Mouse (Mus musculus): ENCODE measurements at regions not wholly inside any gene's neighbourhood (a gene's known extent, or its start where the extent isn't known, plus 50 kb on each side); places are given as distances from the start of the nearest gene placed in this dataset.

GRCm38 (mm10) chr8:127662776-127663499 is 599.2 kb downstream of the Pard3 start:
- ATAC-seq = no peak

GRCm38 (mm10) chr8:127666606-127667005 is 602.9 kb downstream of the Pard3 start:
- no peak for ATAC-seq

GRCm38 (mm10) chr8:127668991-127669390 is 605.3 kb downstream of the Pard3 start:
- ATAC-seq = no peak

- ATAC-seq = no peak
These were observed 610.4 kb downstream of the Pard3 start for GRCm38 (mm10) chr8:127674063-127674462.

- no peak for ATAC-seq
These were observed 611.7 kb downstream of the Pard3 start for GRCm38 (mm10) chr8:127675377-127675776.

- ATAC-seq = no peak
These were observed 616.5 kb downstream of the Pard3 start for GRCm38 (mm10) chr8:127680205-127680604.

- ATAC-seq = no peak
These were observed 620.5 kb downstream of the Pard3 start for GRCm38 (mm10) chr8:127684213-127684612.

GRCm38 (mm10) chr8:127690792-127691191 is 627.1 kb downstream of the Pard3 start:
- no peak for ATAC-seq

- ATAC-seq = no peak
These were observed 634.7 kb downstream of the Pard3 start for GRCm38 (mm10) chr8:127698404-127698803.

- ATAC-seq = no peak
These were observed 640.7 kb downstream of the Pard3 start for GRCm38 (mm10) chr8:127704406-127704805.

- no peak for ATAC-seq
These were observed 642.5 kb downstream of the Pard3 start for GRCm38 (mm10) chr8:127706051-127706835.

- ATAC-seq = no peak
These were observed 645.7 kb downstream of the Pard3 start for GRCm38 (mm10) chr8:127709439-127709838.

GRCm38 (mm10) chr8:127715097-127715496 is 643.3 kb upstream of the Nrp1 start:
- ATAC-seq = no peak

GRCm38 (mm10) chr8:127717969-127718368 is 640.4 kb upstream of the Nrp1 start:
- no peak for ATAC-seq

- no peak for ATAC-seq
These were observed 638.5 kb upstream of the Nrp1 start for GRCm38 (mm10) chr8:127719881-127720280.

GRCm38 (mm10) chr8:127720593-127721290 is 637.7 kb upstream of the Nrp1 start:
- no peak for ATAC-seq

GRCm38 (mm10) chr8:127721624-127722023 is 636.8 kb upstream of the Nrp1 start:
- ATAC-seq = no peak

GRCm38 (mm10) chr8:127734059-127734458 is 624.3 kb upstream of the Nrp1 start:
- ATAC-seq = no peak

- ATAC-seq = no peak
These were observed 616.2 kb upstream of the Nrp1 start for GRCm38 (mm10) chr8:127742236-127742635.

GRCm38 (mm10) chr8:127745221-127745620 is 613.2 kb upstream of the Nrp1 start:
- ATAC-seq = no peak

- ATAC-seq = no peak
These were observed 611.9 kb upstream of the Nrp1 start for GRCm38 (mm10) chr8:127746456-127746855.

- ATAC-seq = no peak
These were observed 605.5 kb upstream of the Nrp1 start for GRCm38 (mm10) chr8:127752871-127753270.

- ATAC-seq = no peak
These were observed 604.4 kb upstream of the Nrp1 start for GRCm38 (mm10) chr8:127753793-127754565.
